Mouse (Mus musculus): ENCODE results near the gene Dock7.

Dock7 gene

DNA sequence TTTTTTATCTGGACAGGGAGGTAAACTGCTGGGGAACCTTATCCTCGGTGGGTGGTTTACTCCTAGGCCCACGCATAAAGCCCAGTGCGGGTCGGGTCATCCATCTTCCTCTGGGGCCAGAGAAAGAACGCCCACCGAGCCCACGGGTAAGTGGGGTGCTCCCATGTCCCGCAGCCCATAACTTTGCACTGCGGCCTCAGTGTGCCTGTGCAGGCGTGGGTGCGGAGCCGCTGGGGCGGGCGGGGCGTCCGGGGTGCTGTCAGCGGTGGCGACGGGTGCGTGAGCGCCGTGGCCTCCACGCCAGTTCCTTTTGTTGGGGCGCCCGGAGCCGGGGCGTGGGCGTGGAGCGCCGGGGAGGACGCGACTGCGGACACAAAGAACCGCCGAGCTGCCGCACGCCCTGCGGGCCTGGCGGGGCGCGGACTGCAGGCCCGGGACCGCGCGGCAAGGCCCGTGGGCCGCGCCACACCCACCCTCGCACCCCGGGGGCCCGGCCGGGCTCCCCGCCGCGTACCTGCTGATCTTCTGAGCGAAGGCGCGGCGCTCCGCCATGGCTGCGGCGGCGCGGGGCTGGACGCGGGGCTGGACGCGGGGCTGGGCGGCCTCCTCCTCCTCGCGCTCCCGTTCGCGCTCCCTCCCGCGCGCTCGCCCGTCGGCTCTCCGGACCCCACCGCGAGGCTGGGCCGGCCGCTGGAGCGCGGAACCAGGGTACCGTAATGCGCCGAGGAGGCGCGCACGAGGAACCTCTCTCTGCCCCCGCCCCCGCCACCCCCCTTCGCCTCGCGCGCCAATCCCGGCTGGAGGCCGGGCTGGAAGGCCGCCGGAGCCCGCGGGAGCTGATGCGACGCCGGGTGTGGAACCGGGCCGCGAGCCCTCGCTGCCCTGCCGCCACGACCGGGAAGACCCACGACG, at the start of gene Dock7:
TSS of gene Dock7 (minus strand) at position 705 of the 912 bp plus-strand sequence.
- no peak for DNase-seq (ENCODE audit: low read depth in 2 of 2, low spot score in 2 of 2)

DNA sequence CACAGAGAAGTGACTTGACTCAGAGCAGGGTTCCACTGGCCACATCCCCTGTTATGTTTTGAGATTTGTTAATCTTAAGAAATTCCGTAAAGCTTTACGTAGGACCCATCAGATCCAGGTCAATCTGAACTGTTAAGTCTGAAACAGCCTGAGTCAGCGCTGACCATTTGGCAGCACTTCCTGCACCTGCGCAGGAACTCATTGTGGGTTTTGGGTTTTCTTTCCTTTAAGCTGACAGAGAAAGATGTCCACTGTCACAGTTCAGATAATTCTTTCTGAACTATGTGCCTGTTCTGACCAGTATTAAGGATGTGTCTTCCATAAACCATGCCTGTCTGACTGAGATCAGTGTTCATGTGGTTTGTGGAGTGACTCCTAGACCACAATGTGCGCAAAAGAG, 48.2 kb upstream of the Dock7 start:
- DNase-seq (ENCODE audit: low read depth in 2 of 2, low spot score in 2 of 2), result no peak

DNA sequence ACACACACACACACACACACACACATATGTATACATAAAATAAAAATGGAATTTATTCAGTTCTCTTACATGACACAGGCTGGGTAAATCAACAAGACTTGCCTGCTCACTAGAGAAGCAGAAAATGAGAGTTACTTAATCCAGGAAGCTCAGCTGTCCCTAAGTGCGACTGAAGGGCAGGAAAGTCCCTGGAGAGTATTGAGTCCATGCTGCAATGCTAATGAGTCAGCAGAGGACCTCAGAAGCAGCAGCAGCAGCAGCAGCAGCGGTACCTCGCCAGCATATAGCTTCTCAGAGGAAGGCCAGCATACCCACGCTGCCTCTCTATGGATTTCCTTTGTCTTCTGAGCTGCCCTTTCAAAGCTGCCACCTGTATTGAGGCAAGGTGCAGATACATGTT, 42.8 kb upstream of the Dock7 start:
- no peak for DNase-seq (ENCODE audit: low read depth in 2 of 2, low spot score in 2 of 2)

DNA sequence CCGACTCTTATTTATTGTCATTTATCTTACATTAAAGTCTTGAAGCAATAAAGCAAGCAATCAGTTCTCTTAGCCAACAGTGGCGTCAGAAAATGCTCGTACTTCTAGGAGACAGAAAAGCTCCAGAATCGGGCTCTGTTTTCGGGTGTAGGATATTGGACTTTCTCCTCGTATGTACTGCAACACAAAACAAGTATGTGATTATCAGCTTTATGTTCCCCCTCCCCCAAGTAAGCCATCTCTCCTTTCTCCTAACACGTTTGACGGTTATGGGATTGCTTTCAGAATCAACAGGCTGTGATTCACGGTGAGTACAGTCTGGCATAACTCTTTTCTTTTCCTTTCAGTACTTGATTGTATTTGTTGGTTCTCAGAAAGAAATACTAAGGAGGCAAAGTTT, 42.3 kb upstream of the Dock7 start:
- DNase-seq (ENCODE audit: low read depth in 2 of 2, low spot score in 2 of 2), result no peak

DNA sequence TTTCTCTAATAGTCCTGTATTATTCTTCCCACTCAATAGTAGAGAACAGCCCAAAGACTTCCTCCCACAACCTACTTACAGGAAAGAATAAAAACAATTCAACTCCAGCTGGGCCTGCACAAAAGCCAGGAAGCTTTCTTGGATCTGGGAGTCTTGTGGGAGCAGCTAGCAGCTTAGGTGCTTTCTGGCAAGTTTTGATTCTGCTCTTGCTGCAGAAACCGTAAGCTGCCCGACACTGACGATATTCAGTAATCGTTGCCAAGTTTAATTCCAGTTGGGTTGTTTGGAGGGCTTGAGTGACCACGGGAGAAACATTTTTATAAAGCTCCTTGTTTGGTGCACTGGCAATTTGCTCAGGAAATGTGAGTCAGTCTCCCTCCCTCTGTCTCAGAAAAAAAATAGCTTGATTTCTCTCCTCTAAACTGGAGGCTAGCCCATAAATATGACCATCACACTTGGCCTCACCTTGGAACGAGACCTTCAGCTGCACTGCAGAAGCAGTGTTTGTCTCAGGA, 40.8 kb upstream of the Dock7 start:
- no peak for DNase-seq (ENCODE audit: low read depth in 2 of 2, low spot score in 2 of 2)

DNA sequence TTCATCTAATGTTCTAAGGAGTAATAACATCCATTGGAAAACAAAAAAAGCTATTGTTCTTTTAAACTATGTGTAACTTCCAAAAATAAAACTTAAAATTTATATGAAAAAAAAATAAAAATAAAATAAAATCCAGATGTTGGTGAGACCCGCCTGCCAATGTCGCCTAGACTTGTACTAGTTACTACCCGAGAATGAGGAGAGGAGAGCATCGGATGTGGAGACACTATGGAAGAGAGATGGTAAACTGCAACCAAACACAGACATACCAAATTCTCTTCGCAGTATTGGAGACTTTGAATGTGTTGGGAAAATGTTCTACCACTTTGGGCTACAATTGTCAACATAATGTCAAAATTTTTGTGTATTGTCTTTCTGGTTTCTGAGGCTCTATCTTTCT, 40.2 kb upstream of the Dock7 start:
- no peak for DNase-seq (ENCODE audit: low read depth in 2 of 2, low spot score in 2 of 2)

DNA sequence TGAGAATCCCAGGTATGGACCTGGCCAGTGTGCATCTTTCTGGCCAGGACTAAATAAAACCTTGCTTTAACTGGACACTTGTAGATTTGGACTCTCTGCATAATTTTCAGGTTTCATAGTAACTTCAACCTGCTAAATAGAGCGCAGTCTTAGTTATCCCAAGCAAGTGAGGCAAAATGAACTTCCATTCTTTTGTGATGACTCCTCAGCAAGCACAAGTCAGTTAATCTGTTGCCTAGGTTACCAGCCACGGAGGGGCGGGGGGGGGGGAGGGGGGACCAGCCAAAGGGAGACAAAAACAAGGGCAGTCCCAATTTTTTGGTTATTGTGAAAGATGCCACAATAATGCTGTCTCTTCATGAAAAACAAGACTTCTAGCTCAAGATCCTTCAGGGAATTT, 39.7 kb upstream of the Dock7 start:
- DNase-seq (ENCODE audit: low read depth in 2 of 2, low spot score in 2 of 2), result no peak

DNA sequence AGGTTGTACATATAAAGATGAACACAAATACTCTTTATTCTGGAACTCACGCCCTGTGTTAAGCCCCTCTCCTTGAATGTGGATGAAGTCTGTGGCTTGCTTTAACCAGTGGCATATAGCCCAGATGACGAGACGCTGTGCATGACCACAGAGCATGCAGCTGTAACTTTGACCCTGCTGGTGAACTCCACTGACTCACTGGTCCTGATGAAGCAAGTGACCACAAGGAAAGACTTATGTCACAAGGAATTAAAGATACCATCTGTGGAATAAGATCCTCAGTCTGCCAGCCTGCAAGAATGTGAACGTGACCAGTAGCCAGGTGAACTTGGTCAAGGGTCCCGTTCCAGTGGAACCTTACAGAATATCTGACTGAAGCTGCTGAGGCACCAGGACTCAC, 37.8 kb upstream of the Dock7 start:
- no peak for DNase-seq (ENCODE audit: low read depth in 2 of 2, low spot score in 2 of 2)

DNA sequence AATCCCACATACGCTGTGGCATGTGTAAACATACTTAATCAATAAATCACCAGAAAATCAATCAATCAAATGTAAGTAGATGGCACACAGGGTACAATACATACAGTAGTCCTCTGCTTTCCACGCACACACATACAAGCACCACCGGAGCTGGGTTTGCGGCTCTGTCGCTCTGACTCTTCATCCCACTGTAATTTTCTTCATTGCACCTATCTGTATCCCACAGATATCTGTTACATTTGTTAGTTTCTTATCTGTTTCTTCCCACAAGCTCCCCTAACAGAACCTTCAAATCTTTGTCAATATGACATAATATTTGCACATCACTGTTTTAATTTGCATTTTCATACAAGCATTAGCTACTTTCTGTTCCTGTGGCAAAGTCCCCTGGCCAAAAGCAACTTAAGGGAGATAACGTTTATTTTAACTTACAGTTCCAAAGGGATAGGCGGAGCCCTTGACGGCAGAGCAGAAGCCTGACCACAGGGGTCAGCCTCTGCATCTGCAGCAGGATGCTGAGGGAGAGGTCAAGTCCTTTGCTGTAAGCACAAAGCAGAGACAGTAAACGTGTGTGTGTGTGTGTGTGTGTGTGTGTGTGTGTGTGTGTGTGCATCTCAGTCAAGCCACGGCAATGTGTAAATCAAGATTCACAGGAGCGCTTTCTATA, 36.1 kb upstream of the Dock7 start:
- no peak for DNase-seq (ENCODE audit: low read depth in 2 of 2, low spot score in 2 of 2)

DNA sequence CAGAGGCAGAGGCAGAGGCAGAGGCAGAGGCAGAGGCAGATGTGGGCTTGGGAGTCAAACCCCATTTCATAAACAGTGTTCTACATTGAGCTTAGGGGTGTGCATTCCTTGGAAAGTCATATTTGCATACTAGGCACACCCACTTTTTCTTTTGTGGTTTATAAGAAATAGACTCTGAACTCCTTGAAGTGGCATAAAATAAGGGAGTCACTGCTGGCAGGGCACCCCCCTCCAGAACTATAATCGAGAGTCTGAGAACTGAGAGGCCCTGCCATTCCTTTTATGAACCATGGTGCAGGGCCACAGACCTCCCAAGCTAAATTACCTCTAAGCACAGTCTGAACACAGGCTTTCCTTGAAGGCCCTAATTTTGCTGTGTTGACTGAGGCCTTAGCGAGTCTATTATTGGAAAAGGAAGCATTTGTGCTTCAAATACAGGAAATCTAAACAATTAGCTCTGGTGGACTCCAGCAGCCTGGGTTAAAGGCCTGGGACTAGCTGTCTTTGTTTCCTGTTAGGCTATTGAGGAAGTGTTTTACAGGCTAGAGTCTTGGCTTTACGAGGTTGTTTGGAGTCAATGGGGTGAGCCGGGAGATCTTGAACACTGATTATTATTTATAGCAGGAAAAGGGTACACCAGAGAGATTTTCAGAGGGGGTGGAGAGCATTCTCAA, 31.3 kb upstream of the Dock7 start:
- DNase-seq (ENCODE audit: low read depth in 2 of 2, low spot score in 2 of 2), result no peak

DNA sequence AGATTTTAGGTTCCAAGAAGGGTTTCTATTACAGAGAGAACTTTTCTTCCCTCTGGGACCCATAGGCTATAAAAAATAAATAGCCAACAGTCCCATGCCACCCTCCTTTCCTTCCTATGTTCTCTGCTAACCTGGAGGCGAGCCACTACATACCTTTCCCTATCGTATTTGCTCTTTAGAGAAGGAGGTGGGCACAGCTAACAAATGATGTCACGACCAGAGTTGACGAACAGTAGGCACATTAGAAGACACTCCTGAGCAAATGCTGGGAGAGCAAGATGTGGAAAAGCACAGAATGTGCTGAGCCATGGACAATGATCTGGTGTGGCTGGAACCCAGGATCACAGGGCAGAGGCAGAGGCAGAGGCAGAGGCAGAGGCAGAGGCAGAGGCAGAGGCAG, 30.7 kb upstream of the Dock7 start:
- DNase-seq (ENCODE audit: low read depth in 2 of 2, low spot score in 2 of 2), result no peak

DNA sequence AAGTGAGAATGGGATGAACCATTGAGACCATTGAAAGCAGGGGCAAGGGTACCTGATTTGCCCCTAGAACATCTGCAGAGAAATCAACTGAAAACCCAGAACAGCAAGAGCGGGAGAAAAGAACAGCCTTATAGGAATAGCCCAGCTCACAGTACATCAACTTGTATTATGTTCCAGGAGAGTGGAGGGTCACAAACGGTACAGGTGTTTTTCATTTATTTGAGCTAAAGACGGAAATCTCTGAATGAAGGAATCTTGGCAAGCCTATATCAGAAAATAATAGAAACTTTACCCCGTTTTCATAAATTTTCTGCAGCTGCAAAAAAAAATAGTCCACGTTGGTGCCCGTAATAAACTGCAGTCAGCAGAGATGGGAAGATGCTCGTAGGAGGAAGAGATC, 22.6 kb upstream of the Dock7 start:
- DNase-seq (ENCODE audit: low read depth in 2 of 2, low spot score in 2 of 2), result no peak

DNA sequence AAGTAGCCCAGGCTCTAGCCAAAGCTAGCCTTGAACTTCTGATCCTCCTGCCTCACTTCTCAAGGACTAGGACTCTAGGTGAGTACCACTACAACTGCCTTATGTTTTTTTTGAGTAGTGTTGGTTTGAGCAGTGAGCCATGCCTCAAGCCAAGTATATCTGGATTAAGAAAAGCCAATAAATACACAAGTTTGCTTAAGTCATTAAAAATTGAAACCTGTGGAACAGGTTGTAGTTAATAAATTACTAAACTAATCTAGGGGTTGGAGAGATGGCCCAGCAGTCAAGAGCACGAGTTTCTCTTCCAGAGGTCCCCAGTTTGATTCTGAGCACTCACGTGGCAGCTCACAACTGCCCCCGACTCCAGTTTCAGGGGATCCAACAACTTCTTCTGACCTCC, 20.9 kb upstream of the Dock7 start:
- DNase-seq (ENCODE audit: low read depth in 2 of 2, low spot score in 2 of 2), result no peak

DNA sequence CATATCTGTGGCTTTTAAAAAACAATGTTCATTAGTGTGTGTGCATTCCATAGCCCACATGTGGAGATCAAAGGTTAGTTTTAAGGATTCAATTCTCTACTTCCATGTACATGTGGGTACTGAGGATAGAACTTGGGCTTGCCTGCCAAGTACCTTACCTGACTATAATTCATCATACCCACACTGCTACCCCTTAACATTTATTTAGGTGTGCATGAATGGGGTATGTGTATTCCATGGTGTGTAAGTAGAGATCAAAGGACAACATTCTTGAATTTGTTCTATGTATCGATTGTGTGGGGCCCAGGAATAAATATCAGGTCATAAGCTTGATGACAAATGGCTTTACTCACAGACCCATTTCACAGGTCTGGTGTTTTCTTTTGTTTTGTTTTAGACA, 20.5 kb upstream of the Dock7 start:
- DNase-seq (ENCODE audit: low read depth in 2 of 2, low spot score in 2 of 2), result no peak

DNA sequence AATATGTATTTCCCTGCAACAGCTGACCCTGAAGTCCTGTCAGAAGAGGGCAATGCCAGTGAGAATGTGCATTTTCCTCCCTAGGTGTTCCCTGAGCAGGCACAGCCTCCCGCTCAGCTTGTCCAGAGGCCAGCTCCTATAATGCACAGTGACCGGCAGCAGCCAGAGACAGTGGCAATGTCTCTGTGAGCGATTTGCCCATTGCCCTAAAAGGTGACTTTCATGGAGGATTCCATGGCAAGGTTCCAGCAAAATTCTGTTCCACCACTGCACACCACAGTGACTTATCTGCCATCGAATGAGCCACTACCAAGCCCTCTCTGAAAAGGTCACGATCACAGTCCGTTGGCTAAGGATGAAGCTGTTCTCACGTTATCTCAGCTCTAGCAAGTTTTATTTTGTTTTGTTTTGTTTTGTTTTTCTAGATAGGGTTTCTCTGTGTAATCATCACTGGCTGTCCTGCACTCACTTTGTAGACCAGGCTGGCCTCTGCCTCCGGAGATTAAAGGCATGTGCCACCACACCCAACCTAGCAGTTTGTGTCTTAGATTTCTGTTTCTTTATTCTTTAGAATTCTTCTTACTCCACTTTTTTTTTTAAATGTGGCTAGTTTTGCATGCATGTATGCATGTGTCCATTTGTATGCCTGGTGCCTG, 17.4 kb upstream of the Dock7 start:
- no peak for DNase-seq (ENCODE audit: low read depth in 2 of 2, low spot score in 2 of 2)

DNA sequence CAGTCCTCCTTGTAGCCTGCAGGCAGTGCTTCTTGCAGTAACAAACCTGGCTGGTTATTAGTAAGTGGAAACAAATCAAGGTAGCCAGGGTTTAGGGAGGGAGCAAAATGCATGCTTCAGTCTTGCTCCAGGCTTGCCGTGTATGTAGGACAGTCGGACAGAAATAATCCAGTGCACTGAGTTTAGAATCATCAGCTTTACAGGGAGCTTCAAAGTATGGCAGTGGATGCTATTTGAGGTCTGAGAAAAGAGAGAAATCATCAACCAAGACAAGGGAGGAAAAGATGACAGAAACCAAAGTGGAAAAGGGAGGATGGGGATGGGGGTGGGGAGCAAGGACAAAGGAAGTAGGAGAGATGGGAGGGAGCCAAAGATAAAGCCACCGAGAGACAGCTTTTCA, 13.8 kb upstream of the Dock7 start:
- no peak for DNase-seq (ENCODE audit: low read depth in 2 of 2, low spot score in 2 of 2)

DNA sequence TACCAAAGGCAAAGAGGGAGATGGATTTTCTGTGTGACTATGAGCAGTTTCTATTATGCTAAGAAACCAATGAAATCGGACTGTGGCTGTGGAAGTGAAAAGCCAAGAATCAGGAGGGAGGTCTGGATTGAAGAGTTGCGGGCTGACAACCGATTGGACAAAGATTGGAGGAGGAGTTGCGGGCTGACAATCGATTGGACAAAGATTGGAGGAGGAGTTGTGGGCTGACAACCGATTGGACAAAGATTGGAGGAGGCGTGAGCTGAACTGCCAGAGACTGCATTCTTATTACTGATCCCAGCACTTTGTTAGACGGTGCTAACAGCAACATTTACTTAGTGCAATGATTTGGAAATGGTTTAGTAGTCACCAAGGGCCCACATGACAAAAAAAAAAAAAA, 12.6 kb upstream of the Dock7 start:
- DNase-seq (ENCODE audit: low read depth in 2 of 2, low spot score in 2 of 2), result no peak

DNA sequence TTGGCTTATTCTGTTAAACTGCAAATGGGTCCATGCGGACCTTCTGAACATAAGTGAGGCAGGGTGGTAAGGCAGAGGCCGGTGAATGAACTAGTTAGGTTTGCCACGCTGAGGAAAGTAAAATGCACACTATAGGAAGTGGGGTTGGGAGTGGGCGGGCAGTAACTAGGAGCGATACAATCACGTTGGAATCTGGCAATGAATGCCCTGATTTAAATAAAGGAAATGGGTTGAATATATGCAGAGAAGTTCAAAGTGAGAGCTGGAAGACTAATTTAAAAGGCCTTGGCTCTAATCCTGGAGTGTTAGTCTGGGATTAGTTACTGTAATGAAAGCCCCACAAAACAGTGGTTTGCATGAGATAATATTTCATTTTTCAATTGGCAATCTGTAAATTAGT, 12.0 kb upstream of the Dock7 start:
- DNase-seq (ENCODE audit: low read depth in 2 of 2, low spot score in 2 of 2), result no peak

DNA sequence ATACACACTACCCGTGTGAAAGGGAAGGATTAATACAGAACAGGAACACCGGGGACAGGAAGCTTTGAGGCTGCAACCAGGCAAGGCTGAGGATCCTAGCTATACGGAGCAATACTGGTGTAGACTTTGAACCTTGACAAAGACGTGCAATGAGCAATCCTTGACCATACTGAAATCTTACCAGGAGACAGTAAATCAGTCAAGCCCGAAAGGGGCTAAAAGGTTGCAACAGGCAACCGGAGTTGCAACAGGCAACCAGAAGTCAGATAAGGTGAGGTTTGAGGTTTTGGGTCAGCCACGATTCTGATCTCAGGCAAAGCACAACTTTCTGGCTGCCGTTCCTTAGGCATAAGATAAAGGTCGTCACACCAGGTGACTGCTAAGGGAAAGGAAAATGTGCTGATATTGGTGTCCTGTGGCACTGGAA, 10.5 kb upstream of the Dock7 start:
- DNase-seq (ENCODE audit: low read depth in 2 of 2, low spot score in 2 of 2), result no peak

DNA sequence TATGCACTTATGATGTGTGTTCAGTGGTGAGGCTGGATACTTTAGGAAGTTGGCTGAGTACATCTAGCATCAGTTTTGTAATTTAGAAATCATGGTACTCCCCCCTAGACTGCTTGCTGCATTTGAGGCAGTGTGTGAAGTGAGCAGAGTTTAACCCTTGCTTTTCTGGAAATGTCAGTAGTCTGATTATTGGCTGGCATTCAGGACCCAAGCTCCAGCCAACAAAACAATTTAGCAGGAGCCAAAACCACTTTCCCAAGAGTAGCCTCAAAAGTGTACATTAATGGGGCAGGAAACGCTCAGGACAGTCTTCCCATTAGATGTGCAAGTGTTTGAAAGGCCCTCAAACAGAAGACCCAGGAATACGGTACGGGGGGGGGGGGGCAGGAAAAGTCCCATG, 2.8 kb upstream of the Dock7 start:
- DNase-seq (ENCODE audit: low read depth in 2 of 2, low spot score in 2 of 2), result no peak

DNA sequence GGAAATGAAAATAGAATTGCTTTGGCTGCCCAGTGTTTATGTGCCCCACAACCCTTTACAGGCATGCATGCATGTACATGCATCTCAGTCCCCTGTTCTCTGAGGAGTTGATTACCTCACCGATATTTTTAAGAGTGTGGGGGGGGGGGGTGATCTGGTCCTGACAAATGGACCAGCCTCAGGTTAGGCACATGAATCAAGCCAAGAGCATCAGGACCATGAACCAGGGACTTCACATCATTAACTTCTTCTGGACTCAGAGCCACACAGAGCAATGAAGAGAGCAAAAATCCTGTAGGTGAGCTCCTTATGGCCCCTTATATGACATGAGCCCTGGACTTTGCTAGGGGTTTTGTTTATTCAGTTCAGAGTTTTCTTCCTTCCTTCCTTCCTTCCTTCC, 2.1 kb upstream of the Dock7 start:
- DNase-seq (ENCODE audit: low read depth in 2 of 2, low spot score in 2 of 2), result no peak
